ENCODE assay signal across 26 mouse cellular contexts in genomic region chr3:92142644-92143043, GRCm38 (mm10). TPM values are rescaled to one million over a fixed set of nuclear protein-coding genes. Genes with fewer than 3 reads are reported as not detected.
"Had no signal": no experiment of that assay in that cellular context is flagged by ENCODE, and none has a peak within 500 bp of the region (broad histone marks: within the 10 kb centered on the region; RNA-seq: fewer than 3 reads in every experiment).

Lelp1 (minus strand) TSS chr3:92142744.

- H3K27me3 ChIP-seq: neural tube, embryonic 12.5 days; neural tube, embryonic 13.5 days; neural tube, embryonic 15.5 days; stomach, embryonic 15.5 days had no signal

- H3K27ac ChIP-seq: neural tube, embryonic 12.5 days; neural tube, embryonic 13.5 days; neural tube, embryonic 15.5 days; stomach, embryonic 15.5 days; stomach, postnatal 0 days had no signal

- H3K4me3 ChIP-seq: neural tube, embryonic 12.5 days; neural tube, embryonic 13.5 days; neural tube, embryonic 15.5 days; stomach, embryonic 15.5 days had no signal

- H3K36me3 ChIP-seq: neural tube, embryonic 12.5 days; neural tube, embryonic 13.5 days; neural tube, embryonic 15.5 days; stomach, embryonic 15.5 days had no signal

- DNase-seq: retina, postnatal 1 day; right cerebral cortex, adult 18-20 months; right cerebral cortex, postnatal 14 days; right cerebral cortex, postnatal 25 days; right cerebral cortex, postnatal 4 days; spleen, adult 18-20 months; thymus, adult 18-20 months; thymus, adult 2 months; thymus, postnatal 14 days; thymus, postnatal 25 days; thymus, postnatal 36 days; thymus, postnatal 4 days had no signal

- H3K4me1 ChIP-seq: neural tube, embryonic 12.5 days; neural tube, embryonic 13.5 days; neural tube, embryonic 15.5 days; stomach, embryonic 15.5 days had no signal

RNA-seq across cellular contexts. Expression of gene Lelp1, which starts in this region (rescaled TPM):
- total RNA-seq: neutrophil, adult 5-6 weeks had no signal
- polyA plus RNA-seq: neural tube, embryonic 11.5 days; neural tube, embryonic 12.5 days; neural tube, embryonic 13.5 days; neural tube, embryonic 14.5 days; neural tube, embryonic 15.5 days; small intestine, adult 2 months; spleen, adult 2 months; stomach, embryonic 14.5 days; stomach, embryonic 15.5 days; stomach, embryonic 16.5 days; stomach, postnatal 0 days; thymus, adult 2 months; thymus, postnatal 0 days; urinary bladder, adult 2 months had no signal
